Mouse (Mus musculus) hindbrain, embryonic 11.5 days (tissue): ENCODE measurements around the gene Cnksr3. TPM values are rescaled to one million over a fixed set of nuclear protein-coding genes. Genes with fewer than 3 reads are reported as not detected.

Experiments
- ATAC-seq: fragments of 200-750 bp; cut with Nextera tagmentation; 2 replicates; pipeline ENCODE4 v1.8.0; 2017; ENCODE audit warnings: mild to moderate bottlenecking, moderate TSS enrichment, moderate library complexity; ENCODE audit not compliant: low FRiP score
- DNase-seq: peaks from one replicate; pipeline ENCODE4 v3.0.0-alpha.2; 2015; ENCODE audit warnings: low spot score
- H3K27ac ChIP-seq: fragments of 300-500 bp; sonication (generic); 2 replicates; pipeline ENCODE4 v1.5.1; 2014; ENCODE audit warnings: mild to moderate bottlenecking, low read depth, low read length
- H3K27me3 ChIP-seq: fragments of 300-500 bp; sonication (generic); 2 replicates; pipeline ENCODE4 v1.6.1; 2014; ENCODE audit warnings: mild to moderate bottlenecking, low read length, moderate library complexity, mixed read lengths; ENCODE audit not compliant: control insufficient read depth, insufficient read depth
- H3K36me3 ChIP-seq: fragments of 300-500 bp; sonication (generic); 2 replicates; pipeline ENCODE4 v1.6.1; 2014; ENCODE audit warnings: mild to moderate bottlenecking, low read length, moderate library complexity, mixed read lengths; ENCODE audit not compliant: control insufficient read depth, insufficient read depth
- H3K4me1 ChIP-seq: fragments of 300-500 bp; sonication (generic); replicated peaks from 2 replicates; pipeline ENCODE4 v1.6.1; 2014; ENCODE audit warnings: low read length, mixed read lengths; ENCODE audit not compliant: control insufficient read depth, insufficient read depth
- H3K4me2 ChIP-seq: fragments of 300-500 bp; sonication (generic); replicated peaks from 2 replicates; pipeline ENCODE4 v1.6.1; 2014; ENCODE audit warnings: mild to moderate bottlenecking, low read depth, low read length
- H3K4me3 ChIP-seq: fragments of 300-500 bp; sonication (generic); 2 replicates; pipeline ENCODE4 v1.5.1; 2014; ENCODE audit warnings: low read depth, low read length
- H3K9ac ChIP-seq: fragments of 300-500 bp; sonication (generic); 2 replicates; pipeline ENCODE4 v1.6.1; 2014; ENCODE audit warnings: low read depth, low read length
- H3K9me3 ChIP-seq: fragments of 300-500 bp; sonication (generic); 2 replicates; pipeline ENCODE4 v1.6.1; 2016; ENCODE audit warnings: low read length; ENCODE audit not compliant: control insufficient read depth
- WGBS: fragments of 180-500 bp; shearing (Covaris S2); extraction: QIAGEN DNeasy Blood & Tissue Kit; methylation state at CpG from one replicate; pipeline ENCODE4 v1.1.7; 2014; 5-methylcytosine and 5-hydroxymethylcytosine counted together
- polyA plus RNA-seq: library from polyadenylated mRNA; unstranded; fragments of >200 nt; fragmentation: Nextera tagmentation; extraction: Ambion mirVana; gene quantifications from 2 replicates; pipeline ENCODE4 v1.2.1, GENCODE M21; 2014

Gene Cnksr3
- polyA plus RNA-seq, 1 experiment from 2014 or later, result 6.3 TPM

- Histone ChIP-seq H3K36me3 (no peaks in the 10 kb centered on the region), H3K27ac (no peak overlapping the region), H3K4me3 (no peak overlapping the region), H3K9me3 (no peaks in the 10 kb centered on the region), H3K4me2 (no peak overlapping the region), H3K27me3 (no peaks in the 10 kb centered on the region), H3K4me1 (no peaks in the 10 kb centered on the region), H3K9ac (no peak overlapping the region)
- ATAC-seq (no peak), DNase-seq (no peak)
- 91% methylated on average over 3 of the region's 3 CpGs for WGBS
These were observed 41.6 kb downstream of the Cnksr3 start for GRCm38 (mm10) chr10:7170434-7170833.

DNA sequence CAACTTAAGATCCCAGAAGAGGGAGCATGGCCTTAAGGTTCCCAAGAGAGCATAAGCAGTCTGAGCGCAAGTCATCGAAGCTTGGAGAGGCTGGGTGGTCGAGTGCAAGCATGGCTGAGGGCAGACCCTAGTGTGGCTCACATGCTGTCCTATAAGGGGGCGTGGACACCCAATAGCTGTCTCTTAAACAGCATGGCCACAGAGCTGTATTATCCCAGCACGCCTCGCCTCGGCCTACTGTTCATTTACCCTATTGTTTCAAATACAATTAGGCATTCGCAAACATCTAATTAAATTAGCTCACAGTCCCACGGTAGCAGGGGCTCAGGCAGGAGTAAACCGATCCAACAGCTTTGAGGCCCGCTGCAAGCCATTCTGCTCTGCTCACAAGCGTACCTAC is 49.0 kb downstream of the Cnksr3 start:
- no peaks in the 10 kb centered on the region for H3K36me3 ChIP-seq
- H3K4me3 ChIP-seq, result no peak overlapping the region
- H3K27ac ChIP-seq, result no peak overlapping the region
- ATAC-seq, result peak; percentile 30; the same call in 1 of the 2 replicates
- no peak overlapping the region for H3K4me2 ChIP-seq
- WGBS, result 73% methylated on average over 12 of the region's 12 CpGs
- no peaks in the 10 kb centered on the region; the same call in 1 of the 2 replicates for H3K4me1 ChIP-seq
- H3K27me3 ChIP-seq, result no peaks in the 10 kb centered on the region
- no peak overlapping the region for H3K9ac ChIP-seq
- no peaks in the 10 kb centered on the region for H3K9me3 ChIP-seq
- no peak for DNase-seq

- WGBS, result 55% methylated on average over 7 of the region's 7 CpGs
- Histone ChIP-seq H3K27ac (peak overlapping the region; percentile 19; the same call in 1 of the 2 replicates), H3K9me3 (no peaks in the 10 kb centered on the region), H3K36me3 (no peaks in the 10 kb centered on the region), H3K4me1 (no peaks in the 10 kb centered on the region; the same call in 1 of the 2 replicates), H3K4me3 (no peak overlapping the region), H3K9ac (no peak overlapping the region), H3K27me3 (no peaks in the 10 kb centered on the region), H3K4me2 (no peak overlapping the region)
- DNase-seq, result peak; percentile 57
- peak; percentile 62 for ATAC-seq
These were observed 53.0 kb downstream of the Cnksr3 start for GRCm38 (mm10) chr10:7159061-7159511.

- DNase-seq (peak; percentile 43), ATAC-seq (peak; percentile 69)
- no peaks in the 10 kb centered on the region for H3K27me3 ChIP-seq
- H3K36me3 ChIP-seq, result no peaks in the 10 kb centered on the region
- H3K9ac ChIP-seq, result no peak overlapping the region
- H3K27ac ChIP-seq, result peak overlapping the region; percentile 62
- H3K4me3 ChIP-seq, result no peak overlapping the region
- no peaks in the 10 kb centered on the region for H3K9me3 ChIP-seq
- H3K4me1 ChIP-seq, result no peaks in the 10 kb centered on the region; the same call in 1 of the 2 replicates
- H3K4me2 ChIP-seq, result peak overlapping the region; percentile 9; the same call in 1 of the 2 replicates
- 49% methylated on average over 15 of the region's 15 CpGs for WGBS
These were observed 53.6 kb downstream of the Cnksr3 start for GRCm38 (mm10) chr10:7158285-7159060.

DNA sequence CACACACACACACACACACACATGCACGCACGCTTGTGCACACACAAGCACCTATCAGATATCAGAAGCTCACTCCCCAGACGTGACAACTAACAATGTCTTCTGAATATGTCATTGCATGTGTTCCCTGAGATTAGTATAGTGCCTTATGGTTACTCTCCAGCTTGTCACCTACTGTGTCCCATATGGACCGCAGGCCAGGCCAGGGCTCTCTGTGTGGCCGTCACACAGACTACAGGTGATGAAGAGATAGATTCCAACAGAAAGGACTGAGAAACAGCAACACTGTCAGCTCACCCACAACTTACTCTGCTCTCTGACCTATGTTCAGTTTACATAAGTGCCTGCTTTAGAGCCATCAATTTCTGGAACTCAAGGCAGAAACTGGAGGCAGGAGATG is 57.2 kb downstream of the Cnksr3 start:
- H3K4me2 ChIP-seq, result no peak overlapping the region
- no peaks in the 10 kb centered on the region for H3K36me3 ChIP-seq
- H3K9ac ChIP-seq, result no peak overlapping the region
- WGBS, result 91% methylated on average over 5 of the region's 5 CpGs
- H3K4me3 ChIP-seq, result no peak overlapping the region
- DNase-seq (no peak), ATAC-seq (no peak)
- no peak overlapping the region for H3K27ac ChIP-seq
- H3K27me3 ChIP-seq, result no peaks in the 10 kb centered on the region
- no peaks in the 10 kb centered on the region; the same call in 1 of the 2 replicates for H3K4me1 ChIP-seq
- H3K9me3 ChIP-seq, result no peaks in the 10 kb centered on the region

DNA sequence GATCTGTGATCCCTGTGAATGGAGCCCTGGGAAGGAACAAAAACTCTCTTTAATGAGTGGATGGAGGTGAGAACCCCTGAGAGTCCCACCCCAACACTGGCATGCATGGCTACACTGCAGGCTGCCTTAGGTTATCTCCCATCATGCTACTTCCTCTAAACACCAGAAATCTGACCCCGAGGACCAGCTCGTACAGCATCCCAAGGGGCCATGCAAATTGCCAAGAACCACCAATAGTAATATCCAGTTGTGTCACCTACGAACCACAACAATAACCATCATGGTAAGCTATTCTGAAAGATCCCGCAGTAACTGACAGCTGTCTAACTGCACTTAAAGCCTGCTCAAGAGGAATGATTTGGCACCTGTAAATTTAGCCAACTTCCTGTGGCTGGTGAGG is 59.1 kb downstream of the Cnksr3 start:
- Histone ChIP-seq H3K9me3 (no peaks in the 10 kb centered on the region), H3K4me2 (no peak overlapping the region), H3K4me1 (no peaks in the 10 kb centered on the region), H3K27me3 (no peaks in the 10 kb centered on the region), H3K36me3 (no peaks in the 10 kb centered on the region), H3K27ac (no peak overlapping the region), H3K9ac (no peak overlapping the region), H3K4me3 (no peak overlapping the region)
- DNase-seq, result no peak
- 82% methylated on average over 4 of the region's 4 CpGs for WGBS
- no peak for ATAC-seq

- no peak overlapping the region for H3K4me2 ChIP-seq
- no peak overlapping the region for H3K9ac ChIP-seq
- no peak overlapping the region for H3K4me3 ChIP-seq
- DNase-seq (no peak), ATAC-seq (no peak)
- H3K27me3 ChIP-seq, result no peaks in the 10 kb centered on the region
- H3K36me3 ChIP-seq, result no peaks in the 10 kb centered on the region
- WGBS, result 87% methylated on average over 11 of the region's 11 CpGs
- H3K4me1 ChIP-seq, result no peaks in the 10 kb centered on the region
- no peaks in the 10 kb centered on the region for H3K9me3 ChIP-seq
- no peak overlapping the region for H3K27ac ChIP-seq
These were observed 62.1 kb downstream of the Cnksr3 start for GRCm38 (mm10) chr10:7149671-7150595.

DNA sequence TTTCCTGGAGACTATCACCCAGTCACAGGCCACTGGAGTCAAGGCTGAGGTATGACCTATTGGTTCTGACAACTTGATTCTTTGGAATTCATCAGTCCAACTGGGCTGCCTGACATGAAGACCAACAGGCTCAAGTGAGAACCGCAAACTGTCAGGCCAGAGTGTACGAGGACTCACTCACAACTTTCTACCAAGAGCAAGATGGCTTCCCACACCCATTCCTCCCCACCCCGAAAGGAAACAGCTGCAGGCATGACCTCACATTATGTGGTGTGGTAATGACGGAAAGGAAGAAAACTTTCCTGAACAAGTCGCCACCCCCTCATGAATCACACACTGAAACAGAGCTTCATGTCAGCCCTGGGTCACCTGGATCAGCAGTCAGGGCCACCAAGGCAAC is 66.4 kb downstream of the Cnksr3 start:
- H3K9me3 ChIP-seq, result no peaks in the 10 kb centered on the region
- H3K9ac ChIP-seq, result no peak overlapping the region
- no peak overlapping the region for H3K27ac ChIP-seq
- WGBS, result 87% methylated on average over 5 of the region's 5 CpGs
- ATAC-seq (no peak), DNase-seq (no peak)
- no peaks in the 10 kb centered on the region for H3K36me3 ChIP-seq
- no peaks in the 10 kb centered on the region for H3K4me1 ChIP-seq
- H3K4me3 ChIP-seq, result no peak overlapping the region
- H3K27me3 ChIP-seq, result no peaks in the 10 kb centered on the region
- H3K4me2 ChIP-seq, result no peak overlapping the region
